Mouse (Mus musculus) limb, embryonic 14.5 days (tissue): ENCODE measurements around the gene Cfap100. TPM values are rescaled to one million over a fixed set of nuclear protein-coding genes. Genes with fewer than 3 reads are reported as not detected.

Source experiments
- ATAC-seq: fragments of 200-750 bp; cut with Nextera tagmentation; 2 replicates; pipeline ENCODE4 v1.8.0; 2017; ENCODE audit warnings: low read depth, moderate number of reproducible peaks, moderate TSS enrichment; ENCODE audit not compliant: low FRiP score
- DNase-seq: peaks from one replicate; pipeline ENCODE4 v3.0.0-alpha.2; 2015; ENCODE audit warnings: low spot score
- H3K27ac ChIP-seq: fragments of 300-500 bp; sonication (generic); replicated peaks from 2 replicates; pipeline ENCODE4 v1.5.1; 2014; ENCODE audit warnings: low read depth, mild to moderate bottlenecking, low read length, moderate library complexity, mixed read lengths
- H3K27me3 ChIP-seq: fragments of 300-500 bp; sonication (generic); 2 replicates; pipeline ENCODE4 v1.6.1; 2014; ENCODE audit warnings: low read length, mixed read lengths; ENCODE audit not compliant: control insufficient read depth, insufficient read depth
- H3K36me3 ChIP-seq: fragments of 300-500 bp; sonication (generic); 2 replicates; pipeline ENCODE4 v1.6.1; 2014; ENCODE audit warnings: mild to moderate bottlenecking, low read length, moderate library complexity, mixed read lengths; ENCODE audit not compliant: control insufficient read depth, insufficient read depth
- H3K4me1 ChIP-seq: fragments of 300-500 bp; sonication (generic); 2 replicates; pipeline ENCODE4 v1.6.1; 2014; ENCODE audit warnings: antibody characterized with exemption, low read length, mixed read lengths; ENCODE audit not compliant: control insufficient read depth, insufficient read depth
- H3K4me2 ChIP-seq: fragments of 300-500 bp; sonication (generic); replicated peaks from 2 replicates; pipeline ENCODE4 v1.6.1; 2014; ENCODE audit warnings: low read depth, mild to moderate bottlenecking, low read length, moderate library complexity; ENCODE audit not compliant: severe bottlenecking
- H3K4me3 ChIP-seq: fragments of 300-500 bp; sonication (generic); replicated peaks from 2 replicates; pipeline ENCODE4 v1.5.1; 2014; ENCODE audit warnings: low read length
- H3K9ac ChIP-seq: fragments of 300-500 bp; sonication (generic); 2 replicates; pipeline ENCODE4 v1.6.1; 2014; ENCODE audit warnings: mild to moderate bottlenecking, low read depth, low read length, moderate library complexity; ENCODE audit not compliant: severe bottlenecking
- H3K9me3 ChIP-seq: fragments of 300-500 bp; sonication (generic); 2 replicates; pipeline ENCODE4 v1.6.1; 2016; ENCODE audit warnings: low read length; ENCODE audit not compliant: control insufficient read depth
- POLR2A ChIP-seq: fragments of 200-500 bp; IDR thresholded peaks from 2 replicates; pipeline ENCODE4 v1.8.0; 2012; ENCODE audit warnings: inconsistent platforms, mild to moderate bottlenecking, moderate library complexity, borderline replicate concordance; ENCODE audit not compliant: insufficient read depth, insufficient read length; ENCODE audit errors: extremely low read depth
- WGBS: fragments of 180-500 bp; shearing (Covaris S2); extraction: QIAGEN DNeasy Blood & Tissue Kit; methylation state at CpG from one replicate; pipeline ENCODE4 v1.1.7; 2014; 5-methylcytosine and 5-hydroxymethylcytosine counted together
- polyA plus RNA-seq, 2 experiments: library from polyadenylated mRNA; depleted of rRNA in 1 of 2; stranded (reverse) in 1 of 2; unstranded in 1 of 2; fragments of >200 nt; fragmentation: Nextera tagmentation in 1 of 2; extraction: Ambion mirVana in 1 of 2; gene quantifications; 2 replicates each; pipeline versions ENCODE4 v1.2.1 to v1.2.3; 2012 to 2014

Gene Cfap100
- polyA plus RNA-seq, 2 experiments: 1.0 to 1.1 TPM

DNA sequence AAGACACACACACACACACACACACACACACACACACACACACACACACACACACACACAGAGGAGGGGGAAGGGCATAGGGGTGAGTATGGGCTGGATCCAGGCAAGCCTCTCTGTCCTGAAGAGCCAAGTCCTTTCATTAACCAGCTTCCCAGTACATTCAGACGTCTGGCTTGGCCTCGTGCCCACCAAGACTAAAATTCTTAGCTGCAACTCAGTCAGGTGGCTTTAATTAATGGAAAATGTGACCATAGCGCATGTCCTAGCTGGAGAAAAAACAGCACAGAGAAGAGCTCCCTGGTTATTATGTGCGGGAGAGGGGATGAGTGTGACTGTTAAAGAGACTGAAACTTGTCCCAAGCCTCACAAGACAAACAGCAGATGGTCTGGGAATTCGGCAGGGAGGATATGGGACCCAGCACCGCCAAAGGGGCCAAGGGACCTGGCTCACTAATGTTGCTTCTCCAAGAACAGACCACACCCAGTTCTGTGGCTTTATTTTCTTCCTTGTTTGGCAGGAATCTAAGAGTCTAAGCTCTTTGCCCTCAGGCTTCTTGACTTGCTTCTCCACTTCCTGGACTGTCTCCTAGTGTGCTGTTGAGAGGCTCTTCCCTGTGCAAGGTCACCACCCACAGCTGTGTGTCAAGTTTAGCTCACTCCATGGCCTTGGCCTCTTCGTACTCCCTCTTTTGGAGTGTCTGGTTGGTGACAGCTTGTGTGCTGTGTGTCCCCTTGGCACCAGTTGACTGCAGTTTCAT, 68.4 kb downstream of the Cfap100 start:
- Histone ChIP-seq H3K4me1 (peaks cover 29% of the 10 kb centered on the region), H3K27ac (peak overlapping the region; percentile 85), H3K9ac (no peak overlapping the region), H3K27me3 (no peaks in the 10 kb centered on the region), H3K36me3 (no peaks in the 10 kb centered on the region), H3K4me3 (no peak overlapping the region), H3K4me2 (no peak overlapping the region), H3K9me3 (no peaks in the 10 kb centered on the region)
- WGBS: 17% methylated on average over 7 of the region's 7 CpGs
- ATAC-seq: peak; percentile 86
- peak; percentile 91 for DNase-seq
- no peak for TF ChIP-seq POLR2A

DNA sequence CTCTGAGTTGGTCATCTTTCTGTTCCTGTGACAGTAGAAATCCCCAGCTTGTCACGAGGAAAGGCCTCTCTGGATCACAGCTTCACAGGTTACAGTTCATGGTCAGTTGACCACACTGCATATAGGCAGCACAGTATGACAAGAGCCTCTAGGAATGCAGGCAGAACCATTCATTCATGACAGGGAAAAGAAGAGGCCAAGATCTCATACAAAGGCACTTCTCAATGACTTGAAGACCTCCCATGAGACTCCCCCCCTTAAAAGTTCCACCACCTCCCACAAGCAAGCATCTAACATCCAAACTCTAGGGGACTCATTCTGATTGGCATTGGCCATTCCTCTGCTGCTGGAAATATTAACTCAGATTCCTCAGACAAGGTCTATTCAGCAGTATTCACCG, 69.2 kb downstream of the Cfap100 start:
- WGBS: 66% methylated on average over 2 of the region's 2 CpGs
- peaks cover 29% of the 10 kb centered on the region for H3K4me1 ChIP-seq
- ATAC-seq (no peak), DNase-seq (no peak)
- H3K4me2 ChIP-seq: no peak overlapping the region
- TF ChIP-seq POLR2A: no peak
- H3K9ac ChIP-seq: no peak overlapping the region
- no peak overlapping the region for H3K4me3 ChIP-seq
- no peaks in the 10 kb centered on the region for H3K27me3 ChIP-seq
- H3K9me3 ChIP-seq: no peaks in the 10 kb centered on the region
- peak overlapping the region; percentile 85 for H3K27ac ChIP-seq
- H3K36me3 ChIP-seq: no peaks in the 10 kb centered on the region

DNA sequence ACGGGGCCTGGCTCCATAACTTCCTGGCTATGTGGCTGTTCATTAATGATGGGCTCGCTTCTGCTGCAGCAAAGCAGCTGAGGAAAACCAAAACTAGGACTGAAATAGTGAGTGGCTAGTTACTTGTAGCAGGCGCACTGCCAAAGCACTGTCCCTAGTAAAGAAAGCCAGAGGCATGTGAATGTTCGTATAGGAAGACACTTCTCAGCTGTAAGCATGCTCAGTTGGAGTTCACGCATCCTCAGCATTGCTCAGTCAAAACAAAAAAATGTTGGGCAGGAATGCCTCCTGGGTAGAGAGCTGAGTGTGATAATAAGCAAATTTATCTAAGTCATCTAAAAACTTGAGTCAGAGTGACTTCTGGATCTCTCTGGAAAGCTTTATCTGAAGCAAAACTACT, 70.5 kb downstream of the Cfap100 start:
- H3K27me3 ChIP-seq: no peaks in the 10 kb centered on the region
- peaks cover 29% of the 10 kb centered on the region for H3K4me1 ChIP-seq
- H3K9me3 ChIP-seq: no peaks in the 10 kb centered on the region
- ATAC-seq: no peak
- H3K4me3 ChIP-seq: no peak overlapping the region
- H3K36me3 ChIP-seq: no peaks in the 10 kb centered on the region
- no peak for TF ChIP-seq POLR2A
- no peak overlapping the region for H3K9ac ChIP-seq
- H3K27ac ChIP-seq: no peak overlapping the region
- WGBS: 51% methylated on average over 5 of the region's 5 CpGs
- H3K4me2 ChIP-seq: no peak overlapping the region
- no peak for DNase-seq

Other genes starting within 250 kb of the Cfap100 start
- gene V1ra8, start 226.0 kb downstream of the Cfap100 start, polyA plus RNA-seq (2012; rRNA removed): not detected in 2 replicates
- gene V1ra8, start 226.0 kb downstream of the Cfap100 start, polyA plus RNA-seq (2014; fragmentation: Nextera tagmentation; extraction: Ambion mirVana): not detected in 2 replicates
- gene Vmn1r53, start 204.4 kb downstream of the Cfap100 start, polyA plus RNA-seq (2012; rRNA removed): not detected in 2 replicates
- not detected in 2 replicates for gene Vmn1r53, start 204.4 kb downstream of the Cfap100 start, polyA plus RNA-seq (2014; fragmentation: Nextera tagmentation; extraction: Ambion mirVana)
- not detected in 2 replicates for gene Vmn1r54, start 182.5 kb downstream of the Cfap100 start, polyA plus RNA-seq (2012; rRNA removed)
- not detected in 2 replicates for gene Vmn1r54, start 182.5 kb downstream of the Cfap100 start, polyA plus RNA-seq (2014; fragmentation: Nextera tagmentation; extraction: Ambion mirVana)
- gene BC048671, start 127.6 kb downstream of the Cfap100 start, polyA plus RNA-seq (2012; rRNA removed): not detected in 2 replicates
- not detected in 2 replicates for gene BC048671, start 127.6 kb downstream of the Cfap100 start, polyA plus RNA-seq (2014; fragmentation: Nextera tagmentation; extraction: Ambion mirVana)
- 0.59 and 1.4 TPM in 2 replicates for gene Chst13, start 103.6 kb downstream of the Cfap100 start, polyA plus RNA-seq (2012; rRNA removed)
- gene Chst13, start 103.6 kb downstream of the Cfap100 start, polyA plus RNA-seq (2014; fragmentation: Nextera tagmentation; extraction: Ambion mirVana): 0.91 and 0.94 TPM in 2 replicates
- 0.04 and 0.06 TPM in 2 replicates for gene Uroc1, start 95.5 kb downstream of the Cfap100 start, polyA plus RNA-seq (2012; rRNA removed)
- 0.08 and 0.12 TPM in 2 replicates for gene Uroc1, start 95.5 kb downstream of the Cfap100 start, polyA plus RNA-seq (2014; fragmentation: Nextera tagmentation; extraction: Ambion mirVana)
- gene Zxdc, start 59.3 kb downstream of the Cfap100 start, polyA plus RNA-seq (2012; rRNA removed): 15.1 and 18.0 TPM in 2 replicates
- gene Zxdc, start 59.3 kb downstream of the Cfap100 start, polyA plus RNA-seq (2014; fragmentation: Nextera tagmentation; extraction: Ambion mirVana): 12.4 and 13.5 TPM in 2 replicates
- gene Klf15, start 33.8 kb upstream of the Cfap100 start, polyA plus RNA-seq (2012; rRNA removed): 7.0 TPM in 2 replicates
- gene Klf15, start 33.8 kb upstream of the Cfap100 start, polyA plus RNA-seq (2014; fragmentation: Nextera tagmentation; extraction: Ambion mirVana): 4.4 and 5.3 TPM in 2 replicates
- 1.3 and 1.5 TPM in 2 replicates for gene Aldh1l1, start 57.6 kb upstream of the Cfap100 start, polyA plus RNA-seq (2012; rRNA removed)
- gene Aldh1l1, start 57.6 kb upstream of the Cfap100 start, polyA plus RNA-seq (2014; fragmentation: Nextera tagmentation; extraction: Ambion mirVana): 1.4 and 2.1 TPM in 2 replicates
- 5.9 and 6.9 TPM in 2 replicates for gene Slc41a3, start 175.9 kb upstream of the Cfap100 start, polyA plus RNA-seq (2012; rRNA removed)
- 5.4 and 6.4 TPM in 2 replicates for gene Slc41a3, start 175.9 kb upstream of the Cfap100 start, polyA plus RNA-seq (2014; fragmentation: Nextera tagmentation; extraction: Ambion mirVana)